ENCODE assay signal across 8 mouse cellular contexts in the genomic region with DNA sequence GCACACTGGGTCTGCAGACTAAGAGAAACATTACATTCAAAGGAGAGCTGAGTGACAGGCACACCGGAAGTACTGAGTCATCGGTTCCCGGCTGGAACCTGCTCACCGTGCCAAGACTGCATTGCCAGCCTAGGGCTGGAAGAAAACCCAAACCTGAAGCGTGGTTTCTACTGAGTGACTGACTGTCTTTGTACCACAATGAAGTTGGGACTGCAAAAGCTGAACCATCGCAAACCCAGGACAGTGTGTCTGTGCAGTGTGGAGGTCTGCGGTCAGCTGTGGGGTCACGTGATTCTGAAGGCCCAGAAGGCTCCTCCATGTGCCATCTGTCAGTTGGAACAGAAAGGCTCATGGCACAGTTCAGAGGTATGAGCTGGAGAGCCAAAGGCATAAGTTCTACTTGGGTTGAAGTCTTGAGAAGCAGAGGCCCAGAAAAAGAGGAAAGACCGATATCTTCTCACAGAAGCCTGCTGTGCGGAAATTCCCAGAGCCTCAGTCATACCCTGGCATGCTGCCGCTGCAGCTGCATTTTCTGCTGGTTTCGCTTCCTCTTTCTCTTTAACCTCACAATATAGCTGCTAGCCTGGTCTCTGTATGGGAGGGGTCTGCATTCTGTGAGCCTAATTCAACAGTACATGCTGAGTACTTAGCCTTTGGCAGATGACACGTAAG. TPM values are rescaled to one million over a fixed set of nuclear protein-coding genes. Genes with fewer than 3 reads are reported as not detected.
DNase-seq lines count a peak whose midpoint lies in the region; ATAC-seq lines count a peak whose summit lies in the region.

No protein-coding gene starts in this region.

- H3K9ac ChIP-seq in liver, embryonic 16.5 days (ENCODE audit: low read depth, low read length): no peak overlapping the region

- peak overlapping the region; percentile 24; the same call in 1 of the 2 replicates for H3K4me2 ChIP-seq in liver, embryonic 16.5 days (ENCODE audit: low read depth, low read length)

- no peaks in the 10 kb centered on the region for H3K36me3 ChIP-seq in liver, embryonic 16.5 days (ENCODE audit: control insufficient read depth, insufficient read depth)

- ATAC-seq in liver, embryonic 16.5 days (ENCODE audit: low read depth): no peak

- intact Hi-C loops in heart, postnatal 36 days (cut with DNase I): loop anchor here (2.0 kb wide), 1 partner anchor 47 kb away; no protein-coding TSS in a partner anchor

- H3K27me3 ChIP-seq in liver, embryonic 16.5 days (ENCODE audit: control insufficient read depth, insufficient read depth, low read depth, low read length): no peaks in the 10 kb centered on the region

- WGBS in liver, embryonic 16.5 days (ENCODE audit: insufficient replicate concordance): 29% methylated on average over 13 of the region's 13 CpGs

- peak overlapping the region; percentile 59 for H3K27ac ChIP-seq in liver, embryonic 16.5 days (ENCODE audit: low read length)

- no peak overlapping the region for H3K4me3 ChIP-seq in liver, embryonic 16.5 days (ENCODE audit: low read depth, low read length)

- no peaks in the 10 kb centered on the region for H3K9me3 ChIP-seq in liver, embryonic 16.5 days (replicated peaks; ENCODE audit: control insufficient read depth, low read length)

- peaks cover 2% of the 10 kb centered on the region; the same call in 1 of the 2 replicates for H3K4me1 ChIP-seq in liver, embryonic 16.5 days (ENCODE audit: control insufficient read depth, low read depth, low read length)

- peak; percentile 41 to 70 for DNase-seq in adrenal gland, adult (ENCODE audit: inconsistent age in 2 of 2, low spot score in 1 of 2)
- no peak for DNase-seq in adrenal gland, postnatal 4 days (ENCODE audit: low spot score in 2 of 2)
- DNase-seq in Muller cell, postnatal 12 days (ENCODE audit: inconsistent ontology term): peak; percentile 76
- DNase-seq in cerebellum, postnatal 36 days: peak; percentile 66 to 72
- peak; percentile 80 to 81 for DNase-seq in heart, postnatal 36 days
- peak; percentile 66 for DNase-seq in skeletal muscle tissue, adult 2 months (ENCODE audit: low read depth, low spot score)
- no peak for DNase-seq in embryo, embryonic 11 days

RNA-seq across cellular contexts. Expression of a gene that starts 45.1 kb away (rescaled TPM):
- total RNA-seq in adrenal gland, postnatal 4 days (2021): 10 to 100 TPM in 1 of 2 experiments, 1 to 10 TPM in 1; 7.9 to 12.6 TPM
- total RNA-seq in heart, postnatal 36 days (2021): 10 to 100 TPM; 11.2 to 13.4 TPM
- polyA plus RNA-seq in liver, embryonic 16.5 days (2015; fragmentation: Nextera tagmentation; extraction: Ambion mirVana): 0.86 and 1.1 TPM in 2 replicates

Comparison
In these comparisons a context has a peak if more than half of its experiments do, and no peak if none do; other contexts are left out.
1. DNase-seq: peak in adrenal gland, adult (2 of 2), Muller cell, postnatal 12 days (single experiment), cerebellum, postnatal 36 days (2 of 2), heart, postnatal 36 days (2 of 2) and skeletal muscle tissue, adult 2 months (single experiment); none in adrenal gland, postnatal 4 days (0 of 2) and embryo, embryonic 11 days (single experiment).